Mouse (Mus musculus): ENCODE results near the gene Plekha1.

Gene Plekha1

DNA sequence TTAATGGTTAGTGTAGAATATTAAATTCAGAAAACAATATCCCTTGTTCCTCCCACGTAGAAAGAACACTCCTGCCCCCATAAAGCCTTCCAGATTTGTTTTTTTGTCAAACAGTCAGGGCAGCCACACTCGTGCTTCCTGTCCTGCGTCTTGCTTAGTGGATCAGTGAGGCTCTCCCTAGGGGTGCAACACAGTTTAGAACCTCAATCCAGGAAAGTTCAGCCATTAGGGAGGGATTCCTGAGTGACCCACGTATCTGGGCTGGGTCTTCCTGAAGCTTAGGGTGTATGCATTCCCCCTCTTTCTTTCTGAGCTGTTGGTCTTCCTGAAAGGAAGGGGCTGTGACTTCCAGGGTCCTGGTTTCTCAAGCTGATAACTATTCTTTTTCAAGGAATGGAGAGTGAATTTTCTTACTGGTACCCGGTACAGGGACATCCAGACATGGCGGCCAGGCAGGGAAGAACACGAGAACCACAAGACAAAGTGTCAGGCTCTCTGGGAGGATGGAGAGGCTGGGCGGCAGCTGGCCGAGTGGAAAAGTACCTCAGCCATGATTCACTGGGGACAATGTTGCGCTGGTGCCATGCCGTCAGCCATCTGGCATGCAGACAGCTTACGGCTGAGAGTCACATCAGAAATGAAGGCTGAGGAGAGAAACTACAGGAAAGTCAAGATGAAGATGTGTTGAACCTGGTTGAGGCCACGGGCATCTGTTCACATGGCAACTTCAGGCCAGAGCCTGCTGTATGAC is 57.6 kb downstream of the Plekha1 start:
- no peak for DNase-seq

- peak; percentile 13 for DNase-seq
Observed at GRCm38 (mm10) chr7:130930401-130930800, 64.8 kb downstream of the Plekha1 start.

DNA sequence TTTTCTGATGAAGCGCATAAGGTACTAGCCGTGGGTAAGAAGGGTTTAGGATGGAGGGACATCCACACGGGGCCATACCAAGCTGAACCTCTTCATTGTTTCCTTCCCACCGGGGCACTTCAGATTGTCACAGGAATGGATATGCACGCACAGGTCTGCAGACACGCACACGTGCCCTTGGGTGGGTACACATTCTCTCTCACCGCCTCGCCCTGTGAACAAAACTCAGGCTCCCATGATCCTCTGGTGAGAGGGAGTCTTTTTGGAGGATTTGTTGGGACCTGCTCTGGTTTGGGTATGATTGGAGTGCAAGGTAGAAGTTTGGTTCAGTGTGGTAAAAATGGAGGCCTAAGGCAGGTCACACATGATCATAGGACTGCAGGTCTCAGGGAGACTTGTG is 67.4 kb downstream of the Plekha1 start:
- no peak for DNase-seq

DNA sequence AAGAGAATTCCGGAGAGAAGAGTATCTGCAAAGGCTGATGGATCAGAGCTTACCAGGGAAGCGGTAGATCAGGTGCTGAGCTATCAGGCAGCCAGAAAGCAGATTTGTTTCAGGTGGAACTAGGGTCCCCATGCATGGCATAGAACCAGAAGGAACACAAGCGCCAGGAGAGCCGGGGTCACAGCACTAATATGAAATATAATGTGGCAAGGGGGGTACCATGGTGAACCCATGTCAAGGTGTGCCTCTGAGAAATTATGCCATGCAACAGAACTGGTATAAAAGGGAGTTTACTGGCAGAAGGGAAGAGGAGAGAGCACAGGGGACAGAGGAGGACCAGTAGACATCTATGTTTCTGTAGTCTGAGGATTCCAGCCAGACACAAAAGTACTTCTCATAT is 69.1 kb downstream of the Plekha1 start:
- no peak for DNase-seq

- DNase-seq: no peak
Observed at GRCm38 (mm10) chr7:130935421-130935792, 69.9 kb downstream of the Plekha1 start.

DNA sequence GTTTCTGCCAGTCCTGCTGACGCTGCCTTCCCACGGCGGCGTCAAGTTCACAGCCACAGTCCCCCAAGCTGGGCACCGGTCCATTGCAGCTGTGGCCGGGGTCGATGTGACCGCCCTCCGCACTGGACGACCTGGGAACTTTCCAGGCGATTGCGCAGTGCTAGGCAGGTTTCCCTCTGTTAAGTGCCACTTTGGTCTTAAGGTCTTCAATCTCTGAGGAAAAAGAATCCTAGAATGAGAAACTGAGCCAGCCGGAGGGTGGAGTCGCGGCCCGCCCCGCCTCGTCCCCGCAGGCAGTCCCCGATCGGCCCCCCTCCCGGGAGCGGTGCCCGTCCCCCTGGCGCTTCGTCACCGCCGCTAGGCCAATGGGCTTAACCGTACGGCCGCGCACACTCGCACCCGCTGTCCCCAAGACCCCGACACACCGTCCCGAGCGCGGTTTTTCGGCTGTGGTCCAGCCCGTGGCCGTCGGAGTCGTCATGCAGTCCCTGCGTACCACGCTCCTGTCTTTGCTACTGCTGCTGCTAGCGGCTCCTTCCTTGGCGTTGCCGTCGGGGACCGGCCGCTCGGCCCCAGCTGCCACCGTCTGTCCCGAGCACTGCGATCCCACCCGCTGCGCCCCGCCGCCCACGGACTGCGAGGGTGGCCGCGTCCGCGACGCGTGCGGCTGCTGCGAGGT is 70.4 kb downstream of the Plekha1 start, which contains the start of gene Htra1:
Gene Htra1 (plus strand): TSS at position 319 of the 679 bp plus-strand sequence.
- peak; percentile 35 for DNase-seq

DNA sequence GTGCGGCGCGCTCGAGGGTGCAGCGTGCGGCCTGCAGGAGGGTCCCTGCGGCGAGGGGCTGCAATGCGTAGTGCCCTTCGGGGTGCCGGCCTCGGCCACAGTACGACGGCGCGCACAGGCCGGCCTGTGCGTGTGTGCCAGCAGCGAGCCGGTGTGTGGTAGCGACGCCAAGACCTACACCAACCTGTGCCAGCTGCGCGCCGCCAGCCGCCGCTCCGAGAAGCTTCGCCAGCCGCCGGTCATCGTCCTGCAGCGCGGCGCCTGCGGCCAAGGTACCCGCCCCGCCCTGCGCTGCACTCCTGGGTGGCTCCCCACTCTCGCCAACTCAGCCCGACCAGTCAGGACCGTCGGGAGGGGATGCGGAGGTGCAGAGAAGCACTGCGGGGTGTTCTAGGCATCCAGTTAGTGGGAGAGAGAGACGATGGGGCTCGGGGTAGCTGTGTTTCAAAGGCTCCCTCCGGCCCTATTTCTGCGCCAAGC is 71.0 kb downstream of the Plekha1 start:
- DNase-seq: no peak

- no peak for DNase-seq
Observed at GRCm38 (mm10) chr7:130937266-130937841, 71.8 kb downstream of the Plekha1 start.

- no peak for DNase-seq
Observed at GRCm38 (mm10) chr7:130938005-130938404, 72.4 kb downstream of the Plekha1 start.

- no peak for DNase-seq
Observed at GRCm38 (mm10) chr7:130938896-130939295, 73.3 kb downstream of the Plekha1 start.

DNA sequence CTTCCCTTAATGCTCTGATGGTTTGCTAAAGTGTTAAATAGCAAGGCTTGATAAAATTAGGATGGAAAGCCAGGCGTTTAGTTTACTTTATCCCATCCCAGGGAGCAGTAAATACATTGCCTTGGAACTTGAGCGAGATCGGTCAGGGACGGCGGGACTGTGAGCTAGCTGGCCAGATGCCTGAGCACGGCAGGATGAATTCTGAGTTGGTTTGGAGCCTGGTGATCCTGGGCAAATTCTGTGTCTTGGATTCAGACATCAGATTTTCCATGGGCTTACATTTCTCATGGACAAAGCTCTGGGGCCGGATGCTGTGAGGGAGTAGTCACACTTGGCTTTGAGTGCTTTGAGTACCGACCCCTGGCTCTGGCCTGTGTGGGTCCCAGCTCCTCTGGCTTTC is 75.2 kb downstream of the Plekha1 start:
- no peak for DNase-seq

GRCm38 (mm10) chr7:130943280-130943895 is 77.8 kb downstream of the Plekha1 start:
- no peak for DNase-seq

- DNase-seq: no peak
Observed at GRCm38 (mm10) chr7:130944766-130945475, 79.4 kb downstream of the Plekha1 start.

GRCm38 (mm10) chr7:130945730-130946129 is 80.2 kb downstream of the Plekha1 start:
- no peak for DNase-seq

DNA sequence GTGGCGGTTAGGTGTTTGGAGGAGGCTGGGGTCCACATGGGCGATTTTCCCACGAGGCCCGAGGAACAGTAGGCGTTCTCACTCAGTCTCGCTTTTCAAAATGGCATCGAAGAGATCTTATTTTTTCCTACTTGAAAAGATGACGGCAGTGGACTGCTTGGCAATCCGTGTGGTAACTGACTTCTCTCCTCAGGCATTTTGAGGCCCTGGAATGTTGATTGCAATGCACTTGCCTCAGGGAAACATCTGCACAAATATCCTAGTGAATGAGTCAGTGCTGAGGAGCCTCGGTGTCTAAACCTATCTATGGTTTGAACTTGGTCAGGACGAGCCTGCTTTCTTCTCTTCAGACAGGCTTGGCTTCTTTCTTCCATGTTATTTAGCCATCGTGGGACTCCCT is 80.7 kb downstream of the Plekha1 start:
- DNase-seq: no peak

DNA sequence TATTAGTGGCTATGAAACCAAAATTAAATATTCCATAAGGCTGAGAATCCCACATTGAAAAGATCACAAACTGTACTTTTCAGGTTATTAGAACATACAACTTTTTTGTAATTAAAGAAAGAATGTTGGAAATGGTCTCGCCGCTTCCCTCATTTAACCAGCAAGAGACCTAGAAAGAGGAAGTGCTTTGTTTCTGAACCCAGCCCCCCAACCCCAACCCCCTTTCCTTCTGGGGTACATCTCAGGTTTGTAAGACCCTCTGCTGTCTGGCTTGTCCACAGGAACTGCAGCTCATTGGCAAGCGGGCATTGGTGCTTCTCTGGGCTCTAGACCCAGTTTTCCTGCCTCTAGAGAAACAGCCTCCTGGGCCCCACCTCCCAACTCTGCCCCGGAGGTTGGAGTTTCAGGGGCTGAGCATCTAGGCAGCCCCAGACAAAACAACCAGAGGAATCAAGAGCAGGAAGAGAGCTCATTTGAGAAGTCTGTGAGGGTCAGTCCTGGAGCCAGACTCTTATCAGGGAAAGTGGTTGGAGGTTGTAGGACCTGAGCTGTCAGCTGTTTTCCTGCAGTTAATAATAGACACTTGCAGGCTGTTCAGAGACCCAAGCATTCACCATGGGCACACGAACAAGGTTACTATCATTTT is 83.1 kb downstream of the Plekha1 start:
- no peak for DNase-seq

DNA sequence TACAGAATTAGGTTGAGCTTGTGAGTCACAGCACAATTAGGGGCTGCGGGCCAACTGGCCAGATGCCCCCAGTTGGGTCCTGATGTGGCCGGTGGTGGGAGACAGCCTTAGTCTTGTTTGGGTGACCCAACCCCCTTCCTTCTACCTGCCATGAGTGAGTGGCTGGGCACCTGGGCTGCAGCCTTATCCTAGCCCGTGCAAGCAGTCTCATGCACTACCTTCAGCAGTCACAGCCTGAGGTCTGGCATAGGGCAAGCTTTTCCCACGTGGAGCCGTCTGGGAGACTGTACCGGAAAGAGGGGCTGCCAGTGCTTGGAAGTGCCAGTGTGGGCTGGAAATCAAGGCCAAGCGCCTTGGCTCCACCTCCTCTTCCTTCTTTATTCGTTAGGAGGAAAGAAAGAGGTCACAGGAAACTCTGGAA is 83.8 kb downstream of the Plekha1 start:
- DNase-seq: no peak

DNA sequence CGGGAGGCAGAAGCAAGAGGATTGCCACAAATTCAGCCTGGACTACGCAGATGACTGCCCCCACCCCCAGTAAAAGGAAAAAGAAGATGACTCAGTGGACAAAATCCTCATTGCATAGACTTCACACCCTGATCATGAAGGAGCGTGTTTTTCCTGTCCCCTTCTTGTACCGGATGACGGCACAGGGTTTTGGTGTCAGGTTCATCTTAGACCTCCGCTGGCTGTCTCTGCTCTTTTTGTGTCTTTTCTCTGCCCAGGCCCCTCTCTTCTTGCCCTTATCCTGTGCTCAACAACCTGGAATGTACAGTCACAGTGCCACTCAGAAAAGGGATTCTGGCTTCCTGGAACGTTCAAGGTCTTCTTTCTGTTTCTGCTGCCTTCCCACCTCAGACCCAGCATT is 84.9 kb downstream of the Plekha1 start:
- DNase-seq: no peak

GRCm38 (mm10) chr7:130951004-130951403 is 85.4 kb downstream of the Plekha1 start:
- no peak for DNase-seq

- DNase-seq: no peak
Observed at GRCm38 (mm10) chr7:130953376-130953775, 87.8 kb downstream of the Plekha1 start.

- DNase-seq: no peak
Observed at GRCm38 (mm10) chr7:130954177-130954601, 88.6 kb downstream of the Plekha1 start.

DNA sequence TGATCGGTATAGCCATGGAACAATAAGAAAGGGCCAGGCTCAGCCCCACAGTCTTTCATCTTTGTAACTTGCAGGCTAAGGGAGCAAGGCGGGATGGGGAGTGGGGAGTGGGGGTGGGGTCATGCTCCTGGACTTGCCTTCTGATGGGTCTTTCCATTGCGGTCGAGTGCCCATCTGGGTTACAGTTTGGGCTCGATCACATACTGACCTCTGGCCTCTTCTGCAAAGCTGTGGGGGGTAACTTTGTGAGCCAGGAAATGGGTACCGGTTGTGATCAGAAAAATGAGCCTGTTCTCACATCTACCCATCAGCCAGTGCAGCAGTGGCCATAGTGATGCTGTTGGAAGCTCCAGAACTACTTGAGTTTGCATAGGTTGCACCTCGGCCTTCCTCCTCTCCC is 93.0 kb downstream of the Plekha1 start:
- no peak for DNase-seq

All from thymus, postnatal 14 days (tissue).